Mouse (Mus musculus): Measurements from ENCODE around the gene Apoh. TPM values are rescaled to one million over a fixed set of nuclear protein-coding genes. Genes with fewer than 3 reads are reported as not detected.

Gene Apoh
- total RNA-seq, 2 experiments from 2014 or later: 1.4 to 8.0 TPM

DNA sequence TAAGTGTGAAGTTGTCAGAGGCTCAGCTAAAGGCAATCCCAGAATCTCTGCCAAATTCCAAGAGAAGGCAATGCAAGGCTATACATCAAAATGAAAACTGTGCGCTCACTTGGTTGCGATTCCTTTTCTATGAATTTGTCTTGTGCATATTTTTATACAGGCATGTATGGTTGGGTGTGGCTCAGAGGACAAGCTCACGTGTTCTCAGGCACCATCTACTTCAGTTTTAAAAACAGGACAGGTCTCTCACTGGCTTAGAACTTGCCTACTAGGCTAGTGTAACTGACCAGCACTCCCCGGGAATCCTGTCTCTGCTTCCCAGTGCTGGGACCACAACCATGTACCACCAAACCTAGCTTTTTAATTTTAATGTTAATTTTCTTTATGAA lies 35.2 kb downstream of the Apoh start:
- DNase-seq (ENCODE audit: low spot score in 2 of 2): no peak

DNA sequence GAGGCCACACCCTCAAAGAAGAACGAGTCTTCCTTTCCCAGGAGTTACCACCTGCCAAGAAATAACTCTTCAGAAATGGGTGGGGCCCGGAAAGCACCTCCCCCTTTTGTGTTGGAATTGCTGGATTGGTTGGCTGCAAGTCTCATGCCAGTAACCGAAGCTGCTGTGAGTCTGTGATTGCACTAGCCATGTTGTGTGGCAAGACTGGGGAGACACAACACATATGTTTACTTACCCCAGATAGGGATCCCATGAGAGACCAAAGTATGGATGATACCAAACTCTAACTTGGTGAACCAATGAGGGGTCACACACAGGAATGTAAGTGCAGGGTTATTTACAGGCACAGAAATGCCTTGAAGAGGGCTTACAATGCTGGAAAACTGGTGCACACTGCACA lies 39.5 kb downstream of the Apoh start:
- no peak for DNase-seq (ENCODE audit: low spot score in 2 of 2)

DNA sequence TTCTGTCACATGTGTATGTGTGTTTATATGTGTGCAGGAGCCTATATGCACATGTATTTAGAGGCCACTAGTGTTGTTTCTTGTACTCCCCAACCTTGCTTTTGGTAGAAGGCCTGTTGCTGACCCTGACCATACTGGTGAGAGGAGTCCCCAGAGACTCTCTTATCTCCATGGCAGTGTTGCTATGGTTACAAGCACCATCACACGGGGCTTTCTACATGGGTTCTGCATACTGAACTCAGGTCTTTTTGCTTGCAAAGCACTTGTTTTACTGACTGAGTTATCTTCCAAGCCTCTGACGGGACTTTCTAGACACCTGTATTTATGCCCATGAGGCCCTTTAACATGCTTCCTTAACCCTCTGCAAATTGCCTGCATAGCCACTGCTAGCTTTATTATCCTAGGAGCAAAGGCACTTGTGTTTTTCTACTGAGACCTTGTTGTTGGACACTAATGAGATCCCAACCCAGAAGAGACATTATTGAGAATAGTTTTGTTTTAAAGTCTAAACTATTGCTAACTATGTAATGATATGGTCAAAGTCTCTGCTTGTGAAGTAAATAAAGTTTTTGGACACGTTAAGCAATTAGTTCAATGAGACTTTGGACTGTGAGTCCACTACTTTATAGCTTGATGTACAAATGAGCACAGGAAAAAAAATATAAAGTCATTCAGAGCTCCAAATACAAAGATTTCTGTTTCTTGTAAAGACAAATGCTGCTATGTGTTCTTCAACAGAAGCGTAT lies 41.9 kb downstream of the Apoh start:
- no peak for DNase-seq (ENCODE audit: low spot score in 2 of 2)

DNA sequence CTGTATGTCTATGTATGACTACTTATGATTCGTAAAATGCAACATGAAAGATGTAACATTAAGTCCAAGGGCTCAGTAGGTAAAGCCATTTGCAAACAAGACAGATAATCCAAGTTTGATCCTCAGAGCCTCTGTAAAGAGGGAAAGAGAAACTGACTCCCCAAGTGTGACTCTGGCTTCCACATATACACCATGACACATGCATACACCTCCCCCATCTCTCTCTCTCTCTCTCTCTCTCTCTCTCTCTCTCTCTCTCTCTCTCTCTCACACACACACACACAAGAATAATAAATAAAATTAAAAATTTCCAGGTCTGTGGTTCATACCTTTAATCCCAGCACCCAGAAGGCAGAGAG lies 42.5 kb downstream of the Apoh start:
- DNase-seq (ENCODE audit: low spot score in 2 of 2): no peak

DNA sequence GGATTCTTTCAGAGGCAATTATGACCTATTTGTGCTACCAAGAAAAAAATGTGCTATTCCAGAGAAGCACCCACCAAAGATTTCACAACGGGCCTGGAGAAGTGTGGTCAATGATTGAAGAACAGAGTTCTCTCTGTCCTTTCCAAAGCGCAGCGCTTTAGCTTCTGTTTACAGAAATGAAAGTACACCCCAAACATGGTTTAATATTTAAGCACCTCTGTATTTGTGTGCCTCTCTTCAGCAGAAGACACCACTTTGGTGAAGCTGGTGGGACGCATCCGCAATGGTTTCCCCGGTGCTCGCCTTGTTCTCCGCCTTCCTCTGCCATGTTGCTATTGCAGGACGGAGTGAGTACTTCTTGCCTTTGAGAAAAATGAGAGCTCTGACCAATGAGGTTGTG lies 51.9 kb downstream of the Apoh start:
- DNase-seq (ENCODE audit: low spot score in 2 of 2): no peak

DNA sequence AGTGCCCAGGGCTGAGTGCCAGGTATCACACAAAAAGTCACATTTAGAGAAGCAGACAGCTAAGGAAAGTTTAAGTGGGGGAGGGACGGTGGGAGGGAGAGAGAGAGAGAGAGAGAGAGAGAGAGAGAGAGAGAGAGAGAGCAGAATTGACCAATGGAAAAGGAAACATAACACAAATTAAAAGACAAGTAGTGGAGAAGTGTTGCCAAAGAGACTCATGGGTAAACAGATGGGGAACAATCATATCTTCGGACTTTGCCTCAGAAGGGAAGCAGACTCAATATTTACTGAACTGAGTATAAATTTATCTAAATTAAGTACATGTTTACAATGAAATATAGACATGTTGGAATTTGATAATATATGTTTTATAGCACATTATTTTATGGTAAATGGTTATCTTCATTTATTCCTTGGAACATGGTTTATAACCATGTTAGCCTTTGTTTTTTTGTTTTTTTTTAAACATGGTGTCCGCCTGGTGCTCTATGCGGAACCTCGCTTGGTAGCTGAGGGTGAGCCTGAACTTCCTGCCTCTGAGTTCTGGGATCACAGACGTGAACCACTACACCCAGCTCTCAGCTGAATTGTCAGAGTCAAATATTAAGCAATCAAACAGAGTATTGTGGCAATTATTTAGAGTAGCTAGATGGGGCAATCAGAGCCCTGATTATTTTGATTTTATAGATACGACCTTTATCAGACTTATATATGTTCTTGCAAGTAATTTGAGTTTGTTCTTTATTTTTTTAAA lies 53.1 kb downstream of the Apoh start:
- DNase-seq (ENCODE audit: low spot score in 2 of 2): no peak

DNA sequence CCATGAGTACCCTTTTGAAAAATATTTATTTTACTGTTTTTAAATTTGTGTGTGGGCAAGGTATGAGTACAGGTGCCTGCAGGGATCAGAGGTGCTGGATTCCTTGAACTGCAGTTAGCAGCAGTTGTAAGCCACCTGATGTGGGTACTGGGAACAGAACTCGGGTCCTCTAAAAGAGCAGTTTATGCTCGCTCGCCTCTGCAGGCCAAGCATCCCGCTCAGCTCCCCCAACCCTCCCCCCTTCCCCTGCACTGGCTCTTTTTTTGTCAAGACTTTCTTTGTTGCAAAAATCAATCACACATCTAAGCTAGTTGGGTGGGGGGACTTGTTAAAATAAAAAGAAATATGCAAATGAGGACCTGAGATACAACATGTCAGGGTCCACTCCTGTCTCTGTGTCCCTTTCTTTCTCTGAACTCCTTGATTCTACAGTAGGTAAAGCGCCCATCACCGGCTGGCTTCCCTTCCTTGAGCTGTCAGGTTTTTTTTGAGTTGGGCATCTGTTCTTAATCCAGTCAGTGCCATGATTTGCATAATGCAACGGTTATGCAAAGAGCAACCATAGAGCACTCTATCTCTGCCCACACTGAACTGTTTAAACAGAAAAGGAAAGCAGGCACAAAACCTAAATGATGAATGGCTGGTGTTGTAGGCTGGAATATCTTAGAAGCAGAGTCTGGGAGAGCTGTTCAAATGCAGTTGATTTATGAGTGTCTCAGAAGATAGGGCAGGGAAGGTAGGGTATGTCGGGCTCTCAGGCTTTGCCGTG lies 66.9 kb downstream of the Apoh start:
- no peak for DNase-seq (ENCODE audit: low spot score in 2 of 2)

DNA sequence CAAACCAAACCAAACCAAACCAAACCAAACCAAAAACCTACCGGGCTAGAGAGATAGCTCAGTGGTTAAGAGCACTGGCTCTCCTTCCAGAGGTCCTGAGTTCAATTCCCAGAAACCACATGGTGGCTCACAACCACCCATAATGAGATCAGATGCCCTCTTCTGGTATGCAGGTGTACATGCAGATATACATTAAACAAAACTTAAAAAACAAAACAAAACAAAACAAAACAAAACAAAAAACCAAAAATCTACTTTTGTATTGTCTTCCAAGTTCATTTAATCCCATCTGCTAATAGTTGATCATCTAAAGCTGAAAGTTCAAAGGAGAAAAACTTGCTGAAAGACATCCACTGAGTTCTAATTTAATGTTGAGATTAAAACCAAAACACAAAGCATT lies 73.2 kb downstream of the Apoh start:
- DNase-seq (ENCODE audit: low spot score in 2 of 2): no peak

DNA sequence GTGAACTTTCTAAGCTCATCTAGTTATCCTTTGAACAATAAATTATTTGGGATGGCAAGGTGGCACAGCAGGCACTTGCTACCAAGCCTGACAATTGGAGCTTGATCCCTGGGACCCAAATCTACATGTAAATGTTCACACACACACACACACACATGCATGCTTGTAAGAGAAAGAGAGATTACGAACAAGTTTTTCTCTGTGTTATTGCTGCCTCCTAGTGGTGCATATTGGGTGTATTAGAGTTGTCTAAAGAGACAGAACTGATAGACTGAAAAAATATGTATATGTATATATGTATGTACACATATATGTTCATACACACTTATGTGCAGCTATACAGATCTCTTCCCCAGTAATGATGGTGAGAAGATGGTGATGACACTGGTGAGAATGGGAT lies 75.4 kb downstream of the Apoh start:
- no peak for DNase-seq (ENCODE audit: low spot score in 2 of 2)

DNA sequence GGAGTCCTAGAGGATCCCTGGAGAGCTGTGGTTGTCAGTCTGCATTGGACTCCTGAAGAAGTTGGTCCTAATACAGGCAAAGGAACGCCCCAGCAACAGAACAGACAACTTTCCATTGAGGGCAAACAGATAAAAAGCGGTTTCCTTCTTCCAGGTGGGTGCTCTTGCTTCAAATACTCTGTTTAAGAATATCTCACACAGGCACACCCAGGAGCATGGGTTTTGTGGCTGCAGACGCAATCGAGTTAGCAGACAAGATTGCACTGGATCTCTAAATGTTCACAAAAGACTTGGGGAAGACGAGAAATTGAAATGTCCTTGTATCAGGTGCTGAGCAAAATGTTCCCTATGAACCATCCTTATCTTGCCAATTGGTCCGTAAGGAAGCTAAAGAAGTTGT lies 76.1 kb downstream of the Apoh start:
- DNase-seq (ENCODE audit: low spot score in 2 of 2): no peak

DNA sequence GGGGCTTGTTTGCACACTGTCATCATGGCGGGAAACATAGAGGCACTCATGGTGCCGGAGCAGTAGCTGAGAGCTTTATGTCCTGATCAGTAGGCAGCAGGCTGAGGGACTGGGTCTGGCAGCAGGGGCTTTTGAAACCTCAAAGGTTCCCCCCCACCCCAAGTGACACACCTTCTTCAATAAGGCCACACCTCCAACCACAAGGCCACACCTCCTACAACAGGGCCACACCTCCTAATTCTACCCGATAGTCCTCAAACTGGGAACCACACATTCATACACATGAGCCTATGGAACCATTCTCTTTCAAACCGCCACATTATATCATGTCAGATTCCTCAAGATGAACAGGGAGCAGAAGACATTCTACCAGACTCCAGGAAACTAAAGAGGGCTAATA lies 77.6 kb downstream of the Apoh start:
- no peak for DNase-seq (ENCODE audit: low spot score in 2 of 2)

DNA sequence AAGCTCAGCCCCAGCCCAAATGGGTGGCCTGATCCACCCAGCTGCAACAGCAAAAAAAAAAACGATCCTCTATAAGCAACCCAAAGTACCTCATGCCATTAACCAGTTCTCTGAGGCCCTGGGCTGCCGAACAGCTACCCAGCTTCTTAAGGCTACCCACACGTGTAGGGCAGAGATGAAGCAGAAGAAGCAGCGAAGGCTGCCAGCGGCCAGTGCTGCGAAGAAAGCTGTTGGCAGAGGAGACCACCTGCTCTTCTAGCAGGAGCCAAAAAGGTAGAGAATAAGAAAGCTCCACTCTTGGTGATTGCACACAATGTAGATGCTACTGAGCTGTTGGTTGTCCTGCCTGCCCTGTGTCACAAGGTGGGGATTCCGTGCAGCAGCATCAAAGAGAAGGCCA lies 80.1 kb downstream of the Apoh start:
- DNase-seq (ENCODE audit: low spot score in 2 of 2): no peak

DNA sequence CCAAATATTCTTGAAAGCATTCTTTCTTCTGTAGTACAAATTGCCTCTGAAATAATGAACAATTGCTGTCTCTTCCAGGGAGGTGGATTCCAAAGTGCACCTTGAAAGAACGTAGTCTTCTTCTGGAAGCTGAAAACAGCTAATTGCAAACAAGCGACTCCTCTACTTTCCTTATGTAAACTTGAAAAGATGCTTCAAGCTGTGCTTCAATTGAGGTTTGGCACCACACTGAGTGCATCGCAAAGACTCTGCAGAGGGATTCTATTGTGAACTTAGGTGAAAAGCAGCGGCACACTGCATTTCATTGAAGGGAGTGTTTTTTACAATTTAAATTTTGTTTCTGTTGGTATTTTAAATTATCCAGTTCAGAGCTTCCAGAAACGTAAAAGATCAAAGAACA lies 81.0 kb downstream of the Apoh start:
- no peak for DNase-seq (ENCODE audit: low spot score in 2 of 2)

DNA sequence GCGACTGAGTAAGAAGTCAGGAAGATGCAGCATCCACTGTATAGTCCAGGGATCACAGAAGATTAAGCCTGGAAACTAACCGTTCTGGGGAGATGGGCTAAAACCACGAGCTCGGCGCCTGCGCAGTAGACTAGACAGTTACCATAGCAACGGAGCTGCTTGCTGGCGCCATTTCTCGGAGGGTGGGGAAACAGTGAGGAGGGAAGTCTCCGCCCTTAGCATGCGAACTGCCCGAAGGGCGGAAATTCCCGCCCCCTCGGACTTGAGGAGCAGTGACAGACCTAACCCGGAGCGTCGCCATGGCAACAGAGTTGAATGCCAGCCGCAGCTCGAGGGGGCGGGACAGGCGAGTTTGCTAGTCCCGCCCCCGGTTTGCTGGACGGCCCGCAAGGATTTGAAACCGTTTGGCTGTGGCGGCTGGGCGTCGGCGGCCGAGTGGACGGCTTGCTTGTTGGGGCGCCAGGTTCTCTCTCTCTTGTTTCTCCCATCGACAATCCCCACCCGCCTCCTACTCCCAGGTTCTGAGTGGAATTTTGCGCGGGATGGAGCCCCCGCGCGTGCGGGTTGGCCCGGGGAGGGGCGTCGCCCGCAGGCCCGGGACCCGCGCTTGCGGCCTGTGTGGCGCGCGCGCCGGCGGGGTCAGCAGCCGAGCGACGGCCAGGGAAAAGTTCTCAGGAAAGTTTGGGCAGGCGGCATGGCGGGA lies 81.9 kb downstream of the Apoh start, which contains the start of gene Cep112:
Cep112 (plus strand) TSS at position 304 of the 703 bp plus-strand sequence.
- DNase-seq (ENCODE audit: low spot score in 2 of 2): peak; percentile 91 to 97

DNA sequence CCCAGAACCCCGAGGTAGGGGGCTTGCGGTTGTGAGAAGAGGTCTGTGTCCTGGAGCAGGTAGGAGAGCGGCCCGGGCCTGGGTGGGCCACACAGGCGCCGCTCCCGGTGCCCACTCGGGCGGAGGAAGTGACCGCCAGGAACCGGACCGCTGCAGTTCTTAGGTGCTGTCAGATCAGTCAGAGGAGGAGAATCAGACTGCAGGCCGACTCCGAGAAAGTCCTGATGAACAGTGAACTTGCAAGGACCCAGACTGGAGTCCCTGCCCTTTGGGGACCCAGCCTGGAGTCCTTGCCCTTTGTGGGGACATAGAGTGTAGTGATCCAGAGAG lies 82.4 kb downstream of the Apoh start:
- no peak for DNase-seq (ENCODE audit: low spot score in 2 of 2)

DNA sequence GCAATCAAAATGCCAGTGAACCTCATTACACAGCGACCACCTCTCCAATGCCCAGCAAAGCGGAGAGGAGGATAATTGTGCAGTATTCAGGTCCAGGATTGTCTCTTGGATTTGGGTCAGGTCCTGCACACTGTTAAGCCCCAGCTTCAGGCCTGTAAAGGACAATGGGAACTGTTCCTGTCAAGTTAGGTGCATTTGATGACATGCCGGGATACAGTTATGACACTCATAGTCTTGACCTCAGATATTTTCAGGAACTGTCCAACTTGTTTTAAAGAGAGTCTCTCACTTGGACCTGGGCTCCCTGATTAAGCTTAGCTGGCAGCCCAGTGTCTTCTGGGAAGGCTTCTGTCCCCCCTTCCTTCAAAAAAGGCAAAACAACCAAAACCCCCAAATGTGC lies 82.9 kb downstream of the Apoh start:
- DNase-seq (ENCODE audit: low spot score in 2 of 2): no peak

DNA sequence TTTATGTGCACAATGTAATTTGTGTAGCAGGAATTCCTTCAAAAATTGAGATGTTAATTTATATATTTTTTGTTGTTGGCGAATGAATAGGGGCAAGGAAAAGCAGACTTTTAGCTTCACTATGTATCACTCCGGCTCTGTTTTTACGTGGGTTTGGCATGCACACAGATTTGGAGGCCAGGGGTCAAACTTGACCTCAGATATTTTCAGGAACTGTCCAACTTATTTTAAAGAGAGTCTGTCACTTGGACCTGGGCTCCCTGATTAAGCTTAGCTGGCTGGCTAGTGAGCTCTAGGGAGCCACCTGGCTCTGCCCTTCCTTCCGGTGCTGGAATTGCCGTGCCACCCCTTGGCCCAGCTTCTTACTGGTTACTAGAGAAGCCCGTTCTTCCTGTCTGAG lies 84.0 kb downstream of the Apoh start:
- DNase-seq (ENCODE audit: low spot score in 2 of 2): no peak

DNA sequence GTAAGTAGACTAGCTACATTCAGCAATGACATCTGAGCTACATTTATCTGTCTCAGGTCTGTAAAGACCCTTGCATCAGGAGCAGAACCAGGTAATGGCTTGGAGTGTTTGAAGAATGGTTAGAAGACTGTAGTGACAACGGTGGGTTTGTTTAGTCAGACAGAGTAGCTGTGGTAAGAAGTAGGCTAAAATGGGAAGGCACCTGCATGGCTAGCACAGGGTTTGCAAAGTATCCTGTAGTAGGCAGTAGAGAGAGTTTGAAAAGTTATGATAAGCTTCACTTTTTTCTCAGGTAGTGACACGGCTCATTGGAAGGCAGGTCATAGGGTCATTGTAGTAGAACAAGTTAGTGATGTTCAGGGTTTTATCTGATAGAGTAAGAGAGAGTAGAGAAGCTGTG lies 85.9 kb downstream of the Apoh start:
- DNase-seq (ENCODE audit: low spot score in 2 of 2): no peak

DNA sequence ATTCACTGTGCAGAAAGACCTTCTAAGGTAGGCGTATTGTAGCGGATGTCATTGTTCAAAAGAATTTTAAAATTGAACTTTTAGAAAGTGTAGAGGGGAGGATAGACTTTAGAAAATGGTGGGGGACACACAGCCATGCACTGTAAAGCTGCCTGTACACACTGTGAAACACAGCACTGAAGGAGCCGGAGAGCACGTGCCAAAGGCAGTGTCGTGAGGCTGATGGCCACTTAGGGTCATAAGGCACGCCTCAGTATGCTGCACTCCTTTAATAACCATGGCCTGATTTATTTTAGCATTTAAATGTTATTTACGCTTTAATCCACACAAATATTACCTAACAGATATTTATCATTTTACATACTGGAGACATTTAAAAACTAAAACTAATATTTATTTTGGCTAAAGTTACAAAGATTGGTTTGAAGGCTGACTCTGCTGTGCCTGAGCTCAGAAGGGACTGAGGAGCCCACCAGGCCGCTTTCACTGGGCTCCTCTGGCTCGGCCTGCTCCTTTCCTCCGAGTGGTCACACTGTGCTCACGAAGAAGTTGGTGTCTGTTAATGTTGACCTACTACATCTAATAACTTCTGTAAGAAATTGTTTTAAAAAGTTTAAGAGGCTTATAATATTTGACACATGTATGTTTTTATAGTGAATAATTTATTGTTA lies 100.9 kb downstream of the Apoh start:
- DNase-seq (ENCODE audit: low spot score in 2 of 2): no peak

DNA sequence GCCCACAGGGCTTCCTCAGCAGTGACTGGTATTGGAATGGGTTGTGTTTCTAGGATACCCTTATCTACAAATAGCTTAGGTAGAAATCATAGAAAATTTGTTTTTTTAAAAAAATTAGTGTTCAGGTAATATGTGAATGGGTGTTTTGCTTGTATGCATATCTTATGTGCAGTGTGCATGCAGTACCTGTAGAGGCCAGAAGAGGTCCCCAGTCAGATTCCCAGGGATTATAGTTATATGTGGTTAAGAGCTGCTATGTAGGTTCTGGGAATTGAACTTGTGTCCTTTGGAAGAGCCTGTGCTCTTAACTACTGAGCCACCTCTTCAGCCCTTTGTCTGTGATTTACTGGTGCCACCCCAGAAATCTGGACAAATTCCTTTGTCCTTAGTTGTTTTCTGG lies 104.0 kb downstream of the Apoh start:
- no peak for DNase-seq (ENCODE audit: low spot score in 2 of 2)

DNA sequence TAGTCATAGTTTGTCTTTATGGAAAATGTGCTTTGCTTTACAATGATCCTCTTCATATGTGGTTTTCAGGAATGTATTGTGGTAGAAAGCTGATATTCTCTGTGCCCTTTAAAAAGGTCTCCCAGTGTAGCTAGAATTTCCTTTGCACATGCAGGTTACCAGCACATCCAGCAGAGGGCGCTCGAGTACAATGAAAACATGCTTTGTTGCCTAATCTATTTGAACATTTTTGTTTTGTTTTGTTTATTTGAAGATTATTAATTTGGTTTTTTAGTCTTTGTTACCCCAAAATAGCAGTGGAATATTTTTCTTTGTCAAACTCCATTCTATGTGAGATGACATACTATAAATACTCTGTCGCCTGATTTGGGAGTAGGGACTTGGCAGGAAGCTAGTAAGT lies 106.7 kb downstream of the Apoh start:
- peak; percentile 28 to 66 for DNase-seq (ENCODE audit: low spot score in 2 of 2)
